Mouse (Mus musculus) embryonic fibroblast, embryonic 13.5 days (primary cell): ENCODE measurements around the gene L3mbtl2.

Experiments used
- CTCF ChIP-seq: IDR thresholded peaks from 2 replicates; pipeline ENCODE4 v1.5.1; 2011; ENCODE audit warnings: mild to moderate bottlenecking, control low read depth, low read length, moderate library complexity, borderline replicate concordance; ENCODE audit not compliant: insufficient read depth
- POLR2A ChIP-seq: IDR thresholded peaks from 2 replicates; pipeline ENCODE4 v1.6.1; 2011; ENCODE audit warnings: low read depth, mild to moderate bottlenecking, control low read depth, low read length, moderate library complexity

- TF ChIP-seq POLR2A = peak; percentile 79
- no peak for TF ChIP-seq CTCF
Observed at GRCm38 (mm10) chr15:81729792-81730635, 66.3 kb downstream of the L3mbtl2 start.
